Mouse (Mus musculus) ES-CJ7 (cell line): ENCODE results near the gene Strada.
"Not testable (repeated sequence)": the region's sequence is repeated elsewhere in the genome, so short reads cannot be mapped to it uniquely, and the experiment has no call there.

ENCODE experiments used
- DNase-seq: peaks from one replicate; pipeline ENCODE4 v3.0.0; 2011; ENCODE audit warnings: low read depth, low spot score

Strada gene

DNA sequence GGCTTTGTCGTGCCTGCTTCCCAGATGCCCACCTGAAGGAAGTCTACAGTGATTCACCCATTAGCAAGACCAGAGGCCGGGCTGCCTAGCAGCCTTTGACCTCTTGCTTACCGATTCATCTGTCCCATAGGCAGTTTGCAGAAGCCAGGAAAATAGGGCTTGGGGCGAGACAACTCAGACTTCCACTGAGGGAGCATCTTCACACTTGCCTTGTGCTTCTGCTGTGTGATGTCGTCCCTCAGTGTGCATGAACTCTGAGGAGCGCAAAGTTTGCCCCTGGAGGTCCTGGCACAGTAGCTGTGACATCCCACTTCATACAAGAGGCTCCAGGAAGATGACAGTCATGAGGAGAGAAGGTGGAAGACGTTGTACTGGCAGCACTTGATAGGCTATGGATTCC, 44.8 kb downstream of the Strada start:
- DNase-seq: no peak

DNA sequence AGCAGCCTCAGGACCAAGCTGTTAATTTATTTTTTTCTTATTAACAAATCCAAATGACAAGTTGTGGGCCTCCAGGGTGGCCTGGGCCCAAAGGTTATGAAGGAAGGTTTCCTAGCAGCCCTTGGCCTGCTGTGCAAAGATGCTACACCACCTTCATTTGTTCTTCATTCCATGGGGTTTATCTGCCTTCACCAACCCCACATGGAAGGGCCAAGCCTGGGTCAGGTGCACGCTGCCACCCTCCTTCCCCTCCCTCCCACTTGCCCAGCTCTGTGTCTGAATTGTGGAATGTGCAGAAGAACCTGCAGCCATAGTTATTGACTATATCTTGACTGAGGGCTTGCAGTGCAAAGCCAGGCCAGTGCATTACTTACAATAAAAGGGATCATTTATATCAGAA, 45.7 kb downstream of the Strada start:
- DNase-seq: no peak

DNA sequence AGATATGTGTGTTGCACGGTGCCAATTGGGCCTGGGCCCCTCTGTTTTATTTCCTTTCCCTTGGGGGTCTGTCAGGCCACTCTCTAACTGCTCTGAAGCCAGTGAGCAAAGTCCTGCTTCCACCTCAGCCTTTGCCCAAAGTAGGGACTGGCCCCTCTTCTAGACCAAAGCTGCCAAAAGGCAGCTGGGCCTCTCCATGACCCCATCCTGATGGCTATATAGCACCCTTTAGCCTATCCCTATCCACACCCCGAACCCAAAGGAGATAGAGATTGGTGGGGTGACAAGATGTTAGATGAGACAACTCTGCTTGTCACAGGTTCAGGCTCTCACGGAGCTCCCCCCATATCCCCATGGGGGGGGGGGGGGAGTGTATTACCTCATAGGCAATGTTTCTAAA, 46.2 kb downstream of the Strada start:
- no peak for DNase-seq

DNA sequence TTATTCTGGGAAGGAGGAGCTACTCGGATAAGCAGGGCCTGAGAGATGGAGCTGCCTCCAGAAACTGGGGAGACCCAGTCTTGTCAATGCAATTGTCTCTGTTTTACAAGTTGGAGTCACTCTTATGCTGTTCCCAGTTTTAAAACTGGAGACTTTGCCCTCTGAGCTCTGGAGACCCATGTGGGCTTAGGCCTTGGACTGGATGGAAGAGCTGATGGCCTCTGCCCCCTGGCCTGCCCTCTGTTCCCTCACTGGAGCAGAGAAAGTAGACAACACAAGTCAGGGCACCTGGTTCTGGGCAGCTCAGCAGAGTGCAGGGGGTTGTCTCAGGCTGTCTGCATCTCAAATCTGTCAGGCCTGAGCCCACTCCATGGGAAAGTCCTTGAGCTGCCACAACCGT, 47.2 kb downstream of the Strada start:
- DNase-seq: no peak

DNA sequence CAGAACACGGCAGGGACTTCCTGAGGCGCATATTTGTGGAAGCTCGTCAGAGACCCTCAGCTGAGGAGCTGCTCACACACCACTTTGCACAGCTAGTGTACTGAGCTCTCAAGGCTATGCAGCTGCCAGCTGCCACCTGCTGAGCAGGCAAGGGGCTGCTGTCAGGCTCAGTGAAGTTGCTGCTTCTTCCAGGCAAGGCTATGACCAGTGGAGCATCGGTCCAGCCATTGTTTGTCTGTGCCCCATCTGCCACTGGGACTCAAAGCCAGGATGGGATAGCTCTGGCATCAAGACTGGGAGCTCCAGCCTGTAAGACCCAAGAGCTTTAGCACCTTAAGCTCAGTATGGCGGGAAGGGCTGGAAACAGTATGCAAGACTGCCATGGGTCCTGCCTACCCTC, 47.9 kb downstream of the Strada start:
- DNase-seq: no peak

DNA sequence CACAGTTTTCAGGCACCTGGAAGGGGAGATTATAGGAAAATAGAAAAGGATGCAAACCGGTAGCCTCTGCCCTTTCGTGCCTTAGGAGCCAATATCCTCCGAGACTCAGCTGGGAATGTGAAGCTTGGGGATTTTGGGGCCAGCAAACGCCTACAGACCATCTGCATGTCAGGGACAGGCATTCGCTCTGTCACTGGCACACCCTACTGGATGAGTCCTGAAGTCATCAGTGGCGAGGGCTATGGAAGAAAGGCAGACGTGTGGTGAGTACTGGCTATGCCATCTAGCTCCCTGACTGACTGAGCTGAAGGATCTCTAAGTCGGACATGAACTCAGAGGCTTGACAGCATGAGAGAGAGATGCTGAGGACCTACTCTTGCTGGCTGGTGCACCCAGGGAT, 49.8 kb downstream of the Strada start:
- no peak for DNase-seq

DNA sequence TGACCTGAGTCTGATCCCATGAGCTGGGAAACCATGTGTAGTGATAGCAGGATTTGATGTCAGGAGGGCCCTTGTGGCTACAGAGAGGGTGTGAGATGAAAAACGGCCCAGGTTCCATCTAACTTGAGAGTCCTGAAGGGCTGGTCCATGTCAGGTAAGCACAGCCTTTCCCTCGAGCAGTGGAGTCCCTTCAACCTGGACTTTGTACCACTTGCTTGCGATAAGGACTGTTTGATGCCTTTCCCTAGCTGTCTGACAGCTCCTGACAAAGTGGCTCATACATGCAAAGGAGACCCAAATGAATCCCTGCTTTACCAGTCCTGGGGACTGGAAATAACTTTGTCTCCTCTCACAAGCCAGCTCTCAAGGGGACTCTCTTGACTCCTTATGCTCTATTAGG, 50.7 kb downstream of the Strada start:
- DNase-seq: no peak

DNA sequence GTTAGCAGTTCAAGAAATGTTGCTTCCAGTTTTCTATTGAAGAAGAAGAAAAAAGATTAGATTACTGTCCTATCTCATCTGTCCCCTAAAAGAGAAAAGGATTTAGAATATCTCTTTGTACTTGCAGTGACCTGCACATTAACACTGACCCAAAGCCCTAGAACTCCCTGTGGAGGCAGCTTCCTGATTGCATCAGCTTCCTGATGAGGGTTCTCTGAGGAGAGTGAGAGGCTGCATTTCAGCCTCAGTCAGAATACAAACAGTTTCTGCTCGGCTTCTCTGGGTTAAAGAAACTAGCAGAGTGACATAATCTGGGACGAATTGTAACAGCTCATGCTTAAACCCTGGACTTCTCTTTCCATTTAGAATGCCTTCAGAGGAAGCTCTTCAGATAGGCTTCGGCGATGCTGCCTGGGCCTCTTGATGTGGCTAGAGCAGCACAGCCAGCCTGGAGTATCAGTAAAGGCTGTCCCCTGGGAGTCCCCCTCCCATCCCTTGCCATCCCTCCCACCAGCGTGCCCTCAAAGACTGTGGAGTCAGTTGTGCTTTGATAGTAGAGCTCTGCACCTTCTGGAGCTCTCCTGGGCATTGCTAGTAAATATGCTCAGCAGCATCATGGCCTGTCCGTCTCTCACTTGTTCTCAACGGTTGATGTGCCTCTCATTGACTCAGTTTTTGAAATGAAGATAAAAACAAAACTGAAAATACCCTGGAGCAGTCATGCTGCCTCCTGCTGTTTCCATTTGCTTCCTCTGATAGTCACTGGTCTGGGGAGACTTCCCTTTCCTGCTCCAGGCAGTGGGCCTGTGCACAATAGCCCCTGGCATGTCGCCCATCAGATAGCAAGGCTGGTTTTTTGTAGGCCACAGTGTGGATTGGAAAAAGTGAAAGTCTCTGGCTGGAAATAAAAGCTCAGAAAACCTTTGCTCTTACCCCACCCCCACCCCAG, 67.1 kb downstream of the Strada start:
- peak; percentile 36 for DNase-seq

DNA sequence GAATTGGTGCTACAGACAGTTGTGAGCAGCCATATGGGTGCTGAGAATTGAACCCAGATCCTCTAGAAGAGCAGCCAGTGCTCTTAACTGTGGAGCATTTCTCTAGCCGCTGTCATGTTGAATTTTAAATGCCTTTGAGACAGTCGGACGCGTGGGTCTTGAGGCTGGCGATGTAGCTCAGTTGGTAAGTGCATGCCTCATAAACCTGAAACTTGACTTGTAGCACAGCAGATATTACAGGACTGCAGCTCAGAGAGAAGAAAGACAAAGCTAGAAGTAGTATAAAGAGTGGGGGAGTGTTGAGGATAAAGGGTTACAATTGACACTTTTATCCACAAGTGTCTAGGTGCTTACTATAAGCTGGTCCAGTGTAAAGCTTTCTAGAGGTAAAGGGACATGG, 69.5 kb downstream of the Strada start:
- no peak for DNase-seq

DNA sequence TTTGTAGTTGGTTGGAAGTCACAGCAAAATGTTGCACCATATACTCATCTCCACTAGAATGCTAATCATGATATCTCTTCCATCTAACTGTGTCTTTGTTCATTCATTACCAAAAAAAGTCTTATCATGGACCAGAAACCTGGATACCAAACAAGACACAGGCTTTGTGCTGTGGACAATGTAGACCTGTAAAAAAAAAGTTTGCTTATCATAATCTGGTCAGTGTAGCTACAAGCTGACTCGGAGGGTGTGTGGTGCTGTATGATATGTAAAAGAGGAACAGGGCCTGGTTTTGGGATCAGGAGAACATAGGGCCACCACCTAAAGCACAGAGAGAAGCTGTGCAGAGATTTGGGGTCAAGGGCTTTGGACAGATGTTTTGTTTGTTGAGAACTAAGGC, 72.5 kb downstream of the Strada start:
- DNase-seq: no peak

DNA sequence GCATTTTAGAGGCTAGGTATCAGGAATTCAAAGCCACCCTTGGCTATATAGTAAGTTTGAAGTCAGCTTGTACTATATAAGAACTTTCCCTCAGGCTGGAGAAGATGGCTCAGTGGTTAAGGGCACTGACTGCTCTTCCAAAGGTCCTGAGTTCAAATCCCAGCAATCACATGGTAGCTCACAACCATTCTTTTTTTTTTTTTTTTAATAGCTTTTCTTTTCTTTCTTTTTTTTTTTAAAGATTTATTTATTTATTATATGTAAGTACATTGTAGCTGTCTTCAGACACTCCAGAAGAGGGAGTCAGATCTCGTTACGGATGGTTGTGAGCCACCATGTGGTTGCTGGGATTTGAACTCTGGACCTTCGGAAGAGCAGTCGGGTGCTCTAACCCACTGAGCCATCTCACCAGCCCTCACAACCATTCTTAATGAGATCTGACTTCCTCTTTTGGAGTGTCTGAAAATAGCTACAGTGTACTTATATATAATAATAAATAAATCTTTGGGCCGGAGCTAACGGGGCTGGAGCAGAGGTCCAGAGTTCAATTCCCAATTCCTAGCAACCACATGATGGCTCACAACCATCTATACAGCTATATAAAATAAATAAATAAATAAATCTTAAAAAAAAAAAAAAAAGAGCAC, 75.1 kb downstream of the Strada start:
- DNase-seq: not testable (repeated sequence)

DNA sequence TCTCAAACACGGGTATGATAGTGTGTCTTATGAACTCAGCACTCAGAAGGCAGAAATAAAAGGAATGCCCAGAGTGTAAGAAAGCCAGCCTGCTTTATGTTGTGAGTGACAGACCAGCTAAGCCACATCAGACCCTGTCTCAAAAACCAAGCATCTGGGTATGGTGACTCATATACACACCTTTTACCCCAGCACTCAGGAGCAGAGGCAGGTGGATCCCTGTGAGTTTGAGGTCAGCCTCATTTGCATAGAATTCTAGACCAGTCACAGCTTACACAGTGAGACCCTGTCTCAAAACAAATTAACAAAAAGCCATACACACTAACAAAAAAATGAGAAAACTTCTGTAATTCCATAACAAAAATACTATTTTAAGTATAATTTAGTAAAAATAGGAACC, 76.1 kb downstream of the Strada start:
- no peak for DNase-seq

DNA sequence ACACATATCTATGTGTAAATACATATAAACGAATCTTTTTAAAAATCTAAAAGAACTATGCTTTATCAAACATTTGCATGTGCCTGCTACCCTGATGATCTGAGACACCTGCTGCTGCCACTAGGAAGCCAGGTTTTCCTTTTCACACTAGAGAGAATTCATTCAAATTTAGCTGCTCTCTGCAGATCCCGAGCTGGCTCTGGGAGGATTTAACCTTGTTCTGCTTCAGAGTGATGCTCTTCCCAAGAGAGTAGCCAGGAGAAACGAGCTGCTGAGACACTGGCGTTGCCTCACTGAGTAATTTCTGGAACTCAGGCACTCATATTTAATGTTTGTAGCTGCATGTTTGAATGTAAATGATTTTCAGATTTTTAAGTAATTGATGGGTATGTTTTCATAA, 77.2 kb downstream of the Strada start:
- DNase-seq: no peak

DNA sequence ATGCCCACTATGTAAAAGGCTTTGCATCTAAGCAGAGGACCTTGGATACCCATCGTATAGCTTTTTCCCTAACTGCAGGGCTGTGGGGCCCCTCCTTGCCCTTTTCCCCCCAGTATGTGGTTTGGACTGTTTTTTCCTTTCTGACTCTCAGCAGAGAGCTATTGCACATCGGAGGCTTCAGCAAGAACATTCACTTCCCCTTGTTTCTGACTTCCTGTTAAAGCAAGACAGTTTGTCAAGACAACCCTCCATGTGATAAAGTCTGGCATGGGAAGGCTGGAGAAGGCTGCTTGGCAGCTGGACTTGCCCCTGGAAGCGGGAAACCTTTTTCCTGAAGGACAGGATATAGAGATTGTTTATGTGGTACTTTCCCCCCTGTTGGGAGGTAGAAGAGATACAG, 79.2 kb downstream of the Strada start:
- no peak for DNase-seq

DNA sequence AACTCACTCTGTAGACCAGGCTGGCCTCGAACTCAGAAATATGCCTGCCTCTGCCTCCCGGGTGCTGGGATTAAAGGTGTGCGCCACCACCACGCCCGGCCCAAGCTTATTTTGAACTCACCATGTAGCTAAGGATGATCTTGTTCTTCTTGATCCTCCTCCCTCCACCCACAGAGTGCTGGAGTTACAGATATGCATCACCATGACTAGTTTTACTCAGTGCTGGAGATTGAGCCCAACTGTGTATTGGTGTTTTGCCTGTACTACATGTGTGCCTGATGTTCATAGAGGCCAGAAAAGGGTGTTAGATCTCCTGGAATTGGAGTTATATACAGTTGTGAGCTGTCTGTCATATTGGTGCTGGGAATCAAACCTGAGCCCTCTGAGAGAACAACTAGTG, 79.7 kb downstream of the Strada start:
- DNase-seq: no peak
